Mouse (Mus musculus) frontal cortex, postnatal 25 days (tissue): ENCODE measurements around the gene Dgkz.

Source experiments
- DNase-seq, 2 experiments: peaks; one replicate each; pipeline ENCODE4 v3.0.0; 2022; ENCODE audit warnings: low spot score in 2 of 2

Gene Dgkz

GRCm38 (mm10) chr2:91934826-91935525 is 40.7 kb downstream of the Dgkz start:
- no peak for DNase-seq

DNA sequence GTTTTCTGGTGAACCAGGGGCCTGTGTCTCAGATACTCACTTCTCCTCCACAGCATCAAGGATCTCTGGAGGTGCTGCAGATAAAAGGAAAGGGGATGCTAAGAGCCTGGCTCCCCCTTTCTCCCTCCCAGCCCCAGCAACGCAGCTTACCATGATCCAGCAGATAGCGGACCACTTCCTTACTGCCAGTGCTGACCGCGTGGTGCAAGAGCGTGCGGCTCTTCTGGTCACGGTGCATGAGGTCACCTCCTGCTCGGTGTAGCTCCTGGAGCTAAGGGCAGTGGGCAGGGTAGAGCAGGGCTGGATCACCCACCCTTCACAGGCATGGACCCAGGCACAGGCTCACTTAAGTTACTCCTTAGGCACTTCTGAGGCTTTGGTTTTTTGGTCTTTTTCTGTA is 41.6 kb downstream of the Dgkz start:
- no peak for DNase-seq

GRCm38 (mm10) chr2:91933471-91933870 is 42.2 kb downstream of the Dgkz start:
- DNase-seq, result no peak

DNA sequence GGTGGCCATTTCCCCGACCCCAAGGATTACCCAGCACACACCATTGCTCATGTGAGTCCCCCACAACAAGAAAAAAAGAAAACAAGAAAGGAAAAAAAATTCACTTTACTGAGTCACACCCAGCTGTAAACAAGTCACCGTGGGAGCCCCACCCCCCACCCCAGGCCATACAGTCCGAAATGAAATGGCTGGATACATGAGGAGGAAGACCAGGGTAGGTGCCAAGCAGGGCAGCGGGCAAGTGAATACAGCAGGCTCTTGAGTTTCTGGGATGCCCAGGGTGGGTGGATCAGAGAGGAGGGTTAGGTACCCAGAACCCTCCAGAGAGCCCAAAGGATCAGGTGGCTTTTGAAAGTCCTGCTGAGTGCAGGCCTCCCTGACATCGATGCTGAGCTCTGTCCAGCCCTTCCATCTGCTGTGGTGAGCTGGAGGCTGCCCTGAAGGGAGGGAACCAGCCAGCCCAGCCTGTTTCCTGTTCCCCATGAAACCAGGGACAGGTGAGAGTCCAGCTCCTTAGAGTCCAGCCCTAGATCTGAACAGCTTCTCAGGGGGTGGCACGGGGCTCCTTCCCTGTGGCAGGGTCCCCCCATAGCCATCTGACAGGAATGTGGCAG is 42.8 kb downstream of the Dgkz start:
- no peak for DNase-seq

DNA sequence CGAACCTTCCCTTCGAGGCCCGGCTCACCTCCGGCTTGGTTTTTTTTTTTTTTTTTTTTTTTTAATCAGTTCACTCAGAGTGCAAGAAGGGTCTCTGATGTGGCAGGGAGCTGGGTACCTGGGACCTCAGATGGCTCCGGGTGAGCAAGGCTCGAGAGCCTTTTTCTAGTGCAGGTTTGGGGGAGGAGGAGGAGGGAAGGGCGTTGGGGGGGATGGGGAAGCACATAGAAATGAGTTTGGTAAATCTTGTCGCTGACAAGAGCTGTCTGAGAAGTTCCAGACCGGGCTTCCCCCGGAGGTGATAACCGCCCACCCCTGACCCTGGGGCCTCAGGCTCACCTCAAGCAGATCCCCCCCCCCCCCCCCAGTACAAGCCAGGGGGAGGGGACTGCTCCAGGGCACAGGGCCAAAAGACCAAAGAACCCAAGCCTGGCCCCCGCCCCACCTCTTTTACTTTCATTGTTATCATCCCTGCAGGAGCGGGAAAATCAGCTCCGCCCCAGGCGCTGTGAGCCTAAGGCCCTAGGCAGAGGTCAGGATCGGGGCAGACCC is 43.4 kb downstream of the Dgkz start, which contains the start of gene Mdk:
TSS of gene Mdk (minus strand) at position 138 of the 552 bp plus-strand sequence.
- no peak for DNase-seq

DNA sequence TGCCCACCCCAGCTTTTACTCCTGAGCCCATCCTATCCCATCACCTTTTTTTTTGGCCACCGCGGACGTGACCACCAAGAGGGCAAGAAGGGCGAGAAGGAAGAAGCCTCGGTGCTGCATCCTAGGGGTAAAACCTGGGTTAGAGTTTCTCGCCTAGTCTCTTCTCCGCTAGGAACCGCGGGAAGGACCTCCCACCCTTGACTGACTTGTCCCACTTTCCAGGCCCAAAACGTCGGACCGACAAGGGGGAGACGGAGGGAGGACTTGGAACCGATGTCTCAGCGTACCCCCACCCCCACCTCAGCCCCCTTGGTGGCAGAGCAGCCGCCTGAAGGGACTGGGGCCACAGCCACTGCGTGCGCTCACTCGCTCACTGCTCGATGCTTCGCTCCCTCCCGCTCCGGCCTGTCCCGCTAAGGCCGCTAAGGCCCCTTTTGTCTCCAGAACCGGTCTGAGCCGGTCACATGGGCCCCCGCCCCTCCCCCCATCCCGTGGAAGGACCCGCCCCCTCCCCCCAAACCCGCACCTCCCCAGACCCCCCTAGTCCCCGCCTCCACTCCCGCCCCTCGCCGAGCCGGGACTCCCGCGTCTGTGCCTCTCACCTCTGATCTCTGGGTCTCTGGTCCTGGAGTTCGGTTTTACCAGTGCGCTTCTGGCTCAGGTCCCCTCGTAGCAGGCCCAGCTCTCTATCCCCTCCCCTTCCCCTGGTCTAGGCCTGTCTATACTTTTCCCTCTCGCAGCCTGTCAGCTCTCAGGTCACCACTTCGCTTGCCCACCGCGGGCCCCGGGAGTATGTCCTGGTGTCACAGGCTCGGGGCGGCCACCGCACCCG is 44.1 kb downstream of the Dgkz start:
- DNase-seq, result no peak

- no peak for DNase-seq
These were observed 44.8 kb downstream of the Dgkz start for GRCm38 (mm10) chr2:91930761-91931291.

- DNase-seq, result no peak
These were observed 45.7 kb downstream of the Dgkz start for GRCm38 (mm10) chr2:91929936-91930335.

DNA sequence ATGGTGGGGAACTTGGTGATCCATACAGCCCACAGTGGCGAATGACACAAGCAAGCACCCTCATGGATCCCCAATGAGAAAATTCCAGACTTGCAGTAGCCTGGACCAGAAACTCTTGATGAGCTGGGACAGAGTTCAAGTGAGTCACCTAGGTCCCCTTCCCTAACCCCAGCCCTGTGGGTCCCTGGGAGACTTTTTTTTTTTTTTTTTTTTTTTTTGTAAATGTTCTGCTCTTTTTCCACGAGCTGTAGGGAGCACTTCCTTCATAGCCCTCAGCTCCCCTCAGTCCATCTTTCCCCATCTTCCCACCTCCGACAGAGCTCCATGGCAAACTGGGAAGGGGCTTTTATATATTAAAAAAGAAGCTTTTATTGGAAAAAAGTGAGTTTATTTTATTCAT is 46.2 kb downstream of the Dgkz start:
- no peak for DNase-seq

GRCm38 (mm10) chr2:91928534-91929350 is 46.9 kb downstream of the Dgkz start:
- DNase-seq, result no peak

DNA sequence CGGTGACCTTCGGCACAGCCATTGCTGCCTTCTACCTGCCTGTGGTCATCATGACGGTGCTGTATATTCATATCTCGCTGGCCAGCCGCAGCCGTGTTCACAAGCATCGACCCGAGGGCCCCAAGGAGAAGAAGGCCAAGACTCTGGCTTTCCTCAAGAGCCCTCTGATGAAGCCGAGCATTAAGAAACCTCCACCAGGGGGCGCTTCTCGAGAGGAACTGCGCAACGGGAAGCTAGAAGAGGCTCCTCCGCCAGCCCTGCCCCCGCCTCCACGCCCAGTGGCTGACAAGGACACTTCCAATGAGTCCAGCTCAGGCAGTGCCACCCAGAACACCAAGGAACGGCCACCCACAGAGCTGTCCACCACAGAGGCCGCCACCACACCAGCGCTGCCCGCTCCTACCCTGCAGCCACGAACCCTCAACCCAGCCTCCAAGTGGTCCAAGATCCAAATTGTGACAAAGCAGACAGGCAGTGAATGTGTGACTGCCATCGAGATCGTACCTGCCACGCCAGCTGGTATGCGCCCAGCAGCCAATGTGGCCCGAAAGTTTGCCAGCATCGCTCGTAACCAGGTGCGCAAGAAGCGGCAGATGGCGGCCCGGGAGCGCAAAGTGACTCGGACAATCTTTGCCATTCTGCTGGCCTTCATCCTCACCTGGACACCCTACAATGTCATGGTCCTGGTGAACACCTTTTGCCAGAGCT is 47.7 kb downstream of the Dgkz start:
- DNase-seq, result peak; percentile 76 to 77

DNA sequence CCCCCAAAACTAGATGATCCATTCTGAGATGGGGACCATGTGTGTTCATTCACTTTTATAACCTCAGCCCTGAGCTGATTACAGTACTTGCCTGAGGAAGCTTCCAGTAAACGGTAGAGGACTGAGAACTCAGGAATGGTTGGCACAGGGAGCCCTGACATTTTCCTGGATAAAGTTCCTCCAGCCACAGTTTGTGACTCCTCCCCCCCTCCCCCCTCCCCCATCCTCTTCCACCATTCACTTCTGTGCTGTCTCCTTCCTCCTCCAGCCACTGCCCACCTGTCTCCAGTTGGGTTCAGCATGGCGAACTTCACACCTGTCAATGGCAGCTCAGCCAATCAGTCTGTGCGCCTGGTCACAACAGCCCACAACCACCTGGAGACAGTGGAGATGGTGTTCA is 48.7 kb downstream of the Dgkz start, which contains the start of gene Chrm4:
TSS of gene Chrm4 (plus strand) at position 301 of the 400 bp plus-strand sequence.
- DNase-seq, result no peak

GRCm38 (mm10) chr2:91925442-91925841 is 50.2 kb downstream of the Dgkz start:
- DNase-seq, result no peak

DNA sequence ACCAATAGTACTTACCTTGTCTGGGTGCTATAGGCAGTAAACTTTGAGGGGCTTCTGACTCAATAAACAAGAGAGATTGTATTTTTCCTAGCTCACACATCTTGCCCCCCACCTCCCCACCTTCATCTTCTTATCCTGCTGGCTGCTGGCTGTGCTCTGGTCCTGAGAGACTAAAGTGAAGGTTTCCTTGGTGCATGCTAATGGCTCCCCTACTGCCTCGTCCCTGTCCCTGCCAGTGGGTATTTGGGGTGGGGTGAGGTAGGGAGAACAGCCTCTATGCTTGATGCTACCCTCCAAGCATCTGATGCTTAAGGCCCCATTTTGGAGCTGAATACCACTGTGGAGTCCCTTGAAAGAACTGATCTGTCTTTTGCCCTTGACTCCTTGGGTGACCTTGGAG is 50.9 kb downstream of the Dgkz start:
- no peak for DNase-seq

- DNase-seq, result no peak
These were observed 52.0 kb downstream of the Dgkz start for GRCm38 (mm10) chr2:91923415-91924337.

GRCm38 (mm10) chr2:91922586-91923414 is 52.9 kb downstream of the Dgkz start:
- DNase-seq, result no peak

GRCm38 (mm10) chr2:91921790-91922570 is 53.7 kb downstream of the Dgkz start:
- DNase-seq, result peak in 1 of 2 experiments; percentile 74
